Mouse (Mus musculus): ENCODE data around the gene Plcxd3.

Gene Plcxd3

GRCm38 (mm10) chr15:4375423-4376220, at the start of gene Plcxd3:
Gene Plcxd3 (plus strand): TSS chr15:4375491.
- no peak for DNase-seq (ENCODE audit: extremely low read depth, low read depth, low spot score)

DNA sequence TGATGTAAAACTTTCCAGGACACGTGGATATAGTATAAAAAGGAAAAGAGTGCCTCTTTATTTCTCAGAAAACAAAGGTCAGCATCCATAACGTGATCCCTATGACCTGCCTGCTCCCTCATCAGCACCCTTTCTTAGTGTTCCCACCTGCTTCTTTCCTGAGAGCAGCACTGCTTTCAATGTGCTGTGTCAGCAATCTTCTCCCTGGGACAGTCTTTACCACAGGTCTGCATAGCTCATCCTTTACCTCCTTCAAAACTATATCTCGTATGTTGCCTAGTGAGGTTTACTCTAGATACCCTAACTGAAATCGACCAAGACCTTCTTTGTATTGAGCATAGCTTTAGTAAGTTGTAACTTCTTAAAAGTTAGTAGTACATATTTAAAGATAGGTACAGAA, 43.4 kb upstream of the Plcxd3 start:
- no peak for DNase-seq (ENCODE audit: extremely low read depth, low read depth, low spot score)

DNA sequence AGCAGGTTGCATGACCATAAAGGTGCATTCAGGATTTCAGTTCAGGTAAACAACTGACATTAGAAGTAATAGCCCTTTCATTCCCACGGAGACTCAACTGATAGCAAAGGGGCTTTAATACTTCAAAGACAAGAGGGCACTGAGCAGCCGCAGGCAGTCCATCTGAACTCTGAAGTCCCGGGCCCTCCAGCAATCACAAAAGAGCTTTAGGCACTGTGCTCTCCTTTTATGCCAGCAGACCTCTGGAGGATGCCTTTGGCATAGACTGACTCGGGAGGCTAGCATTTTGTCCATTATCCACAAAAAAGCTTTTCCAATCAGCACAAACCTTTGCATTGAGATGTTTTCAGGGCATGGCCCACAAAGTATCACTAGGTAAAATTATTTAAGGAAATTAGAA, 33.7 kb upstream of the Plcxd3 start:
- DNase-seq (ENCODE audit: extremely low read depth, low read depth, low spot score): no peak

GRCm38 (mm10) chr15:4348816-4349553, 26.3 kb upstream of the Plcxd3 start:
- DNase-seq (ENCODE audit: extremely low read depth, low read depth, low spot score): no peak

GRCm38 (mm10) chr15:4356397-4356796, 18.9 kb upstream of the Plcxd3 start:
- DNase-seq (ENCODE audit: extremely low read depth, low read depth, low spot score): no peak

GRCm38 (mm10) chr15:4357706-4358105, 17.6 kb upstream of the Plcxd3 start:
- no peak for DNase-seq (ENCODE audit: extremely low read depth, low read depth, low spot score)

DNA sequence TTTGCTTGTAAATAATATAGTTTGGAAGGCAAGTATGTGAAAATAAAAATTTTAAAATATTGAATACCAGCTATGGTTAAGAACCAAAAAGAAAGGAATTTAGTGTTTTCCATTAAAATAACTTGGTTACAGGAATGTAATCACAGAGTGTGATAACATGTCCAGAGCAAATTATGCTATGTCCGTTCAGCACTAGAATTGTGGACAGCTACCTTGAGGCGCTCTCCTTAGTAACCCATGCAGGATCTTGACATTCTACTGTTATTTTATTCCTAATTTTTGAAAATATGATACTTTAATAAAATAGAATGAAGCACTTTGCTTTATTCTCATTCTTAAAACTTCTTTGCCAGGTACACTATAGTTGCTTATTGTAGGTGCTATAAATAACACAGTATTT, 7.5 kb upstream of the Plcxd3 start:
- DNase-seq (ENCODE audit: extremely low read depth, low read depth, low spot score): no peak

DNA sequence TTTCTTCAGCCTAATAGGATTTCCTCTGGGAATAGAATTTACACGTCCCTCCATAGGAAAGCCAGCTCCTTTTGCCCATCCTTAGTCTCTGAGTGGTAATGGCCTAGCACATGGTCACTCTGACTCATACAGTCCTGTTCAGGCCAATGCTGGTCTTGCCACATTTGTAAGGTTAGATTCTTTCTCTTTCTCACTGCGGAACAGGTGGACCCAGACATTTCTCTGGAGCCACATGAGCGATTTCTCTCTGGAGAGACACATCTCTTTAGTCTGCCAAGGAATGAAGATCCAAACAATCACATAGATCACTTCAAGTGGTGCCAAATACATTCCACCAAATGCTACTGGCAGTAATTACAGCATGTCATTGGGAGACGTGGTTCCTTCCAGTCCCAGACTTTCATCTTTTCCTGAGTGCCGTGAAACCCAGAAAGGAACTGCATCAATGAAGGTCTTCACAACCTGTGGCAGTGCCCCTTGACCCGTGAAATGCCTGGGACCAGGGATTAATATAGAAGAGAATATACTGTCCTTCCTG, 769 bp upstream of the Plcxd3 start:
- no peak for DNase-seq (ENCODE audit: extremely low read depth, low read depth, low spot score)

GRCm38 (mm10) chr15:4375031-4375422, 264 bp upstream of the Plcxd3 start:
- no peak for DNase-seq (ENCODE audit: extremely low read depth, low read depth, low spot score)

DNA sequence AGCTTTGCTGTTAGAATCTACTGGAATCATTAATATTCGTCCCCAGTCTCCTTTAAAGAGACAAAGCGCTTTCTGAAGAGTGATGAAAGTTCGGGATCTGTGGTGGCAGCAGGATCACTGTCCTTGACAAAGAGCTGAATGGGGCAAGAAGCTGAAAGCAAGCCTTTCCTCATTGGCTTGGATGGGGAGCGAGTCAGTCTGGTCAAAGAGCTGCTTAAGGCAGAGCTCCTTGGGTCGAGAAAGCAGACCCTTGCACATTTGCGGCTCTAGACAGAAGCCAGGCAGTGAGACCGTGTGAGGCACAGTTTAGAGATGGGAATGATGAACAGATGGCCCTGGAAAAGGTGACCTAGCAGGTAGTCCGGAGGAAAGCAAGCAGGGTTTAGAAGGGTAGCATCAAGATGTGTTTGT, 935 bp downstream of the Plcxd3 start:
- no peak for DNase-seq (ENCODE audit: extremely low read depth, low read depth, low spot score)

GRCm38 (mm10) chr15:4378766-4379165, 3.5 kb downstream of the Plcxd3 start:
- DNase-seq (ENCODE audit: extremely low read depth, low read depth, low spot score): no peak

DNA sequence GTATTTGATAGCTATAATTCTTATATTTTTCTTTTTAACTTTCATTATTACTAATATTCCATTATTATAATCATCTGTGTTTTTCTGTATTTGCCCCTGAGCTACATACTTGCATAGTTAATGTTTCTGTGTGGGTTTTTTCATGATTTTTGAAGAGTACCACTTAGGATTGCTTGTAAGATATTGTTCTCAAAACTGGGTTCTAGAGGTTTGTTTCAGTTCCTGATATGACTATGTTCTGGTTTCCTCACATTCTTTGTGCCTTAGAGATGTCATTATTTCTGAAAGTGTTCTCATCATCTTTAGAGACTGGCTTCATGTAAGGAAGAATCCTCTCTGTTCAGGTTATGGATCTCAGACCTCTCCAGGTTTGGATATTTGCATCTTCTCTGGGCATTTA, 12.5 kb downstream of the Plcxd3 start:
- DNase-seq (ENCODE audit: extremely low read depth, low read depth, low spot score): no peak

GRCm38 (mm10) chr15:4400096-4400495, 24.8 kb downstream of the Plcxd3 start:
- no peak for DNase-seq (ENCODE audit: extremely low read depth, low read depth, low spot score)

DNA sequence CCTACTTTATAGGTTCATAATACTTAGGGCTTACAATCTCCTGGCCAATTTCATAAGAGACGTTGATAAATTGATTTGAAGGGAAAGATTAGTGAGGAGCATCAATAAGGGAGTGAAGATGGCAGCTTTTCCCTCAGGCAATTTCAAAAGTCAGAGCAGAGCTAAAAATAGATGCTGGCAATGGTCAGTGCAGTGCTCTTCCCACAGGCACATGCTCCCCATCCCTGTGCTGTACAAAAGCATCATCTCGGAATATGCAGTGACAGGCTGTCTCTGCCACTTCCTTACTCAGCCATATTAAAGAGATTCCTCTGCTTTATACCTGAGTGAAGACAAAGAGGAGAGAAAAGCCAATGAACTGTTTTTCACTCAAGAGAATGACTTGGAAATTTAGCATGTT, 36.0 kb downstream of the Plcxd3 start:
- no peak for DNase-seq (ENCODE audit: extremely low read depth, low read depth, low spot score)

GRCm38 (mm10) chr15:4440081-4440480, 64.8 kb downstream of the Plcxd3 start:
- no peak for DNase-seq (ENCODE audit: extremely low read depth, low read depth, low spot score)

GRCm38 (mm10) chr15:4496182-4496581, 120.9 kb downstream of the Plcxd3 start:
- DNase-seq (ENCODE audit: extremely low read depth, low read depth, low spot score): no peak

- no peak for DNase-seq (ENCODE audit: extremely low read depth, low read depth, low spot score)
Measured at GRCm38 (mm10) chr15:4496984-4497383, 121.7 kb downstream of the Plcxd3 start.

GRCm38 (mm10) chr15:4498036-4498435, 122.7 kb downstream of the Plcxd3 start:
- DNase-seq (ENCODE audit: extremely low read depth, low read depth, low spot score): no peak

GRCm38 (mm10) chr15:4503366-4503765, 128.1 kb downstream of the Plcxd3 start:
- no peak for DNase-seq (ENCODE audit: extremely low read depth, low read depth, low spot score)

DNA sequence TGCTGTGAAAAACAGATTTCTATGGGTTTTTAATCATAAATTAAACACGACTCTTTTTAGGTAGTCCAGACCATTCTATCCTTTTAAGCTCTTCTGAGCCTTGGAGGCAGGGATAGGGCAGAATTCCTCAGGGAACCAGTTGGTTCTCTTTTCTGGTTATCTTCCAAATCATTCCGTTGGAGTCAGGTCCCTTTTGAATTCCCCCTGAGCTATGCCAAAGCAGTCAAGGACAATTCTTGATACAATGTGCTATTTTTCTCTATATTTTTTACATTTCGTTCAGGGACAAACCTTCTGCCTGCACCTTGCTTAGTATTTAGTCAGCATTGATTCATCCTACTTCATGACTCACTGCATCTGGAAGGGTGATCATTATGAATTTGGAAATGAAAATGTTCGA, 128.5 kb downstream of the Plcxd3 start:
- DNase-seq (ENCODE audit: extremely low read depth, low read depth, low spot score): no peak

GRCm38 (mm10) chr15:4514724-4515123, 139.4 kb downstream of the Plcxd3 start:
- no peak for DNase-seq (ENCODE audit: extremely low read depth, low read depth, low spot score)

DNA sequence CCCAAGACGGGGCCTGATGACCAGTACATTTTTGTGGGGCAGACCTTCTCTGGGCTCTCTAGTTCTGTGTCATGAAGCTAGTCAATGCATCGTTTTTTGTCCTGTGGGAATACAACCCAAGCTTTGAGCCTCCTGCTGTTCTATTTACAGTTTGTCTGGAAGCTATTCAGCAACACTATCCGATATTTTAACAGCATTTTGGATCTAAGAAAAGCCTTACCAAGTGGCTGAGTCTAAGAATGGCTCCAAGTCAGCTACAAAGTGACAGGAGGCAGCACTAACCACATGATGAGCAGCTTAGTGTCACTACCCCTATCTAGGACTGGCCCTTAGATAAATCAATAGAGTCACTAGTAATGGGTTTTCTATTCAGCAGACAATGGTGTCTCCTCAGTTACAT, 149.3 kb downstream of the Plcxd3 start:
- no peak for DNase-seq (ENCODE audit: extremely low read depth, low read depth, low spot score)

Measured in fat pad, adult 2 months (tissue).